Mouse (Mus musculus): ENCODE results near the gene Sf3a3. TPM values are rescaled to one million over a fixed set of nuclear protein-coding genes. Genes with fewer than 3 reads are reported as not detected.
"Not testable (repeated sequence)": the region's sequence is repeated elsewhere in the genome, so short reads cannot be mapped to it uniquely, and the experiment has no call there.

Gene Sf3a3
- polyA plus RNA-seq, 2 experiments = 42.1 to 59.2 TPM

- DNase-seq (ENCODE audit: low read depth in 3 of 3, low spot score in 3 of 3) (no peak), ATAC-seq (ENCODE audit: insufficient read depth) (no peak)
Measured at GRCm38 (mm10) chr4:124703881-124704796, 10.4 kb upstream of the Sf3a3 start.

GRCm38 (mm10) chr4:124704797-124705474, 9.6 kb upstream of the Sf3a3 start:
- Histone ChIP-seq H3K4me2 (ENCODE audit: low read depth) (peak overlapping the region; percentile 22), H3K27ac (no peak overlapping the region), H3K9me3 (ENCODE audit: control insufficient read depth, low read length) (no peaks in the 10 kb centered on the region), H3K27me3 (ENCODE audit: control insufficient read depth, insufficient read depth, low read length) (no peaks in the 10 kb centered on the region; the same call in 1 of the 2 replicates), H3K36me3 (replicated peaks; ENCODE audit: control insufficient read depth, insufficient read depth, low read depth) (no peaks in the 10 kb centered on the region; the same call in 1 of the 2 replicates), H3K9ac (replicated peaks) (no peak overlapping the region), H3K4me1 (replicated peaks; ENCODE audit: control insufficient read depth in 2 of 2, insufficient read depth in 2 of 2, low read length in 1 of 2) (peaks cover 22 to 38% of the 10 kb centered on the region in 2 experiments), H3K4me3 (ENCODE audit: insufficient read depth in 1 of 2, low read depth in 2 of 2, low read length in 2 of 2) (no peak overlapping the region)
- TF ChIP-seq EP300 (IDR thresholded peaks at IDR 0.05; ENCODE audit: low read depth) (no peak), CTCF (IDR thresholded peaks at IDR 0.05; ENCODE audit: low read depth) (no peak)
- DNase-seq (ENCODE audit: low read depth in 3 of 3, low spot score in 3 of 3) (no peak), ATAC-seq (ENCODE audit: insufficient read depth) (no peak)
- 15% methylated on average over 11 of the region's 11 CpGs for WGBS (ENCODE audit: insufficient replicate concordance)

More at GRCm38 (mm10) chr4:124703881-124704796, 10.4 kb upstream of the Sf3a3 start:
- Histone ChIP-seq H3K9ac (replicated peaks) (no peak overlapping the region), H3K9me3 (ENCODE audit: control insufficient read depth, low read length) (no peaks in the 10 kb centered on the region), H3K4me3 (ENCODE audit: insufficient read depth in 1 of 2, low read depth in 2 of 2, low read length in 2 of 2) (no peak overlapping the region), H3K27me3 (ENCODE audit: control insufficient read depth, insufficient read depth, low read length) (no peaks in the 10 kb centered on the region; the same call in 1 of the 2 replicates), H3K4me2 (ENCODE audit: low read depth) (peak overlapping the region; percentile 22), H3K4me1 (replicated peaks; ENCODE audit: control insufficient read depth in 2 of 2, insufficient read depth in 2 of 2, low read length in 1 of 2) (peaks cover 16 to 32% of the 10 kb centered on the region in 2 experiments), H3K27ac (no peak overlapping the region), H3K36me3 (replicated peaks; ENCODE audit: control insufficient read depth, insufficient read depth, low read depth) (no peaks in the 10 kb centered on the region; the same call in 1 of the 2 replicates)
- TF ChIP-seq EP300 (IDR thresholded peaks at IDR 0.05; ENCODE audit: low read depth) = no peak
- TF ChIP-seq CTCF (IDR thresholded peaks at IDR 0.05; ENCODE audit: low read depth) = no peak
- 32% methylated on average over 6 of the region's 6 CpGs for WGBS (ENCODE audit: insufficient replicate concordance)

DNA sequence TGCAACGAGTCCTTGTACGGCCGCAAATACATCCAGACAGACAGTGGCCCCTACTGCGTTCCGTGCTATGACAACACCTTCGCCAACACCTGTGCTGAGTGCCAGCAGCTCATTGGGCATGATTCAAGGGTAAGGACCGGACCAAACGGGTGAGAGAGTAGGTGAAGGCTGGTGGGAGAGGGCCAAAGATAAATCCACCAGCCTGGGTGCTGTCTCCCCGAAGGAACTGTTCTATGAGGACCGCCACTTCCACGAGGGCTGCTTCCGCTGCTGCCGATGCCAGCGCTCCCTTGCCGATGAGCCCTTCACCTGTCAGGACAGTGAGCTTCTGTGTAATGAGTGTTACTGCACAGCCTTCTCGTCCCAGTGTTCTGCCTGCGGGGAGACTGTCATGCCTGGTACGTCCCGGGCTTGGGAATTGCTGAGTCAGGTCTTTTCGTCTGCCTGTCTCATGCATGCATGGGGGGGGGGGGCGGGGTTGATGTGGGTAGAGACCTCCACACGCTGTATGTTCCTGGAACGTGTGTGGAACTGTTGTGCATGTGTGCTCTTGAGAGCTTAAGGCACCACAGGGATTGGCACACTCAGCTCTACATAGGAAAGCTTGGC, 8.8 kb upstream of the Sf3a3 start:
- Histone ChIP-seq H3K27ac (no peak overlapping the region), H3K9me3 (ENCODE audit: control insufficient read depth, low read length) (no peaks in the 10 kb centered on the region), H3K4me2 (ENCODE audit: low read depth) (no peak overlapping the region; the same call in 1 of the 2 replicates), H3K4me1 (replicated peaks; ENCODE audit: control insufficient read depth in 2 of 2, insufficient read depth in 2 of 2, low read length in 1 of 2) (peaks cover 24 to 41% of the 10 kb centered on the region in 2 experiments), H3K4me3 (ENCODE audit: insufficient read depth in 1 of 2, low read depth in 2 of 2, low read length in 2 of 2) (no peak overlapping the region), H3K27me3 (ENCODE audit: control insufficient read depth, insufficient read depth, low read length) (no peaks in the 10 kb centered on the region; the same call in 1 of the 2 replicates), H3K9ac (replicated peaks) (no peak overlapping the region), H3K36me3 (replicated peaks; ENCODE audit: control insufficient read depth, insufficient read depth, low read depth) (no peaks in the 10 kb centered on the region; the same call in 1 of the 2 replicates)
- DNase-seq (ENCODE audit: low read depth in 3 of 3, low spot score in 3 of 3) (no peak), ATAC-seq (ENCODE audit: insufficient read depth) (no peak)
- 70% methylated on average over 23 of the region's 23 CpGs for WGBS (ENCODE audit: insufficient replicate concordance)
- TF ChIP-seq CTCF (IDR thresholded peaks at IDR 0.05; ENCODE audit: low read depth) (no peak), EP300 (IDR thresholded peaks at IDR 0.05; ENCODE audit: low read depth) (no peak)

- not testable (repeated sequence) for H3K4me3 ChIP-seq (ENCODE audit: insufficient read depth in 1 of 2, low read depth in 2 of 2, low read length in 2 of 2); H3K27me3 ChIP-seq (ENCODE audit: control insufficient read depth, insufficient read depth, low read length); ATAC-seq (ENCODE audit: insufficient read depth); H3K9ac ChIP-seq (replicated peaks); DNase-seq (ENCODE audit: low read depth in 3 of 3, low spot score in 3 of 3); H3K9me3 ChIP-seq (ENCODE audit: control insufficient read depth, low read length); H3K36me3 ChIP-seq (replicated peaks; ENCODE audit: control insufficient read depth, insufficient read depth, low read depth); H3K27ac ChIP-seq; H3K4me2 ChIP-seq (ENCODE audit: low read depth)
- H3K4me1 ChIP-seq (replicated peaks; ENCODE audit: control insufficient read depth in 2 of 2, insufficient read depth in 2 of 2, low read length in 1 of 2) = peaks cover 31 to 38% of the 10 kb centered on the region in 2 experiments
- WGBS (ENCODE audit: insufficient replicate concordance) = 79% methylated on average over 25 of the region's 25 CpGs
Measured at GRCm38 (mm10) chr4:124707381-124708199, 7.0 kb upstream of the Sf3a3 start.

- H3K4me3 ChIP-seq (ENCODE audit: insufficient read depth in 1 of 2, low read depth in 2 of 2, low read length in 2 of 2); H3K36me3 ChIP-seq (replicated peaks; ENCODE audit: control insufficient read depth, insufficient read depth, low read depth); ATAC-seq (ENCODE audit: insufficient read depth); H3K9ac ChIP-seq (replicated peaks); H3K9me3 ChIP-seq (ENCODE audit: control insufficient read depth, low read length); DNase-seq (ENCODE audit: low read depth in 3 of 3, low spot score in 3 of 3); H3K27me3 ChIP-seq (ENCODE audit: control insufficient read depth, insufficient read depth, low read length); H3K27ac ChIP-seq: not testable (repeated sequence)
- H3K4me2 ChIP-seq (ENCODE audit: low read depth) = peak overlapping the region; percentile 80
- WGBS (ENCODE audit: insufficient replicate concordance) = 4% methylated on average over 1 of the region's 1 CpGs
- H3K4me1 ChIP-seq (replicated peaks; ENCODE audit: control insufficient read depth in 2 of 2, insufficient read depth in 2 of 2, low read length in 1 of 2) = peaks cover 35 to 43% of the 10 kb centered on the region in 2 experiments
Measured at GRCm38 (mm10) chr4:124708200-124708517, 6.4 kb upstream of the Sf3a3 start.
